28 mouse cellular contexts compared by ENCODE assay signal in the genomic region with DNA sequence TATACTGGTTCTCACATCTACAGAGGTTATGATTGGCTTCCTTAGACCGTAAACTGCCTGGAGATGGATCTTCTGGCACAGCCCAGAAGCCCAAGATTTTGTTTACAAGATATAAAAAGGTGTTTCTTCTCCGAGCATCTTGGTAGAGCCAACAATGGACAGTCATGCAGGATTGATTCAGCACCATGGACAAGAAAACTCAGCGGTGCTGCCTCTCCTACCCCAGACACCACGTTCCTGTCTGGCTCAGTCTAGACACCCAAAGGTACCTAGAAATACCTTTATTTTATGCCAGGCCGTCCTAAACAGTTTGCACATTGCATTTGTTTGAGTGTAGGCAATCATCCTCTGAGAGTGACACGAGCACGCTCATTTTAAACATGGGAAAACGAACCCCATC. TPM values are rescaled to one million over a fixed set of nuclear protein-coding genes. Genes with fewer than 3 reads are reported as not detected.
DNase-seq lines count a peak whose midpoint lies in the region; ATAC-seq and TF ChIP-seq lines count a peak whose summit lies in the region.
"Had no signal": no experiment of that assay in that cellular context is flagged by ENCODE, and none has a peak within 500 bp of the region (broad histone marks: within the 10 kb centered on the region; RNA-seq: fewer than 3 reads in every experiment).

No protein-coding gene starts in this region.

- in situ Hi-C loops in ES-E14 (cut with MboI; ENCODE audit: low sequenced_read_pairs in 2 of 2, unreplicated experiment in 2 of 2) = no loop called here

- DNase-seq in heart, adult 11 months = peak; percentile 14
- DNase-seq in heart, adult 9 months (ENCODE audit: low spot score in 2 of 2) = no peak
- DNase-seq in 3T3-L1 (ENCODE audit: low read depth, low spot score) = peak; percentile 13
- DNase-seq in ES-E14 (ENCODE audit: low read depth, low spot score) = peak; percentile 19
- peak; percentile 60 for DNase-seq in embryonic facial prominence, embryonic 14.5 days (ENCODE audit: low spot score)
- DNase-seq in hindbrain, postnatal 0 days (ENCODE audit: low spot score) = no peak
- DNase-seq in kidney, adult 18-20 months = no peak
- DNase-seq: B cell, adult 2 months; cerebellum, adult 2 months; cerebellum, postnatal 25 days; heart, postnatal 14 days; kidney, adult 9 months; kidney, postnatal 25 days; liver, embryonic 13.5 days; lung, adult 2 months; midbrain, embryonic 14.5 days; thymus, postnatal 36 days had no signal

- H3K9me3 ChIP-seq in ES-E14 (ENCODE audit: control insufficient read depth, insufficient read depth, low read depth, low read length) = no peaks in the 10 kb centered on the region
- H3K9me3 ChIP-seq in embryonic facial prominence, embryonic 14.5 days (ENCODE audit: control insufficient read depth, low read length) = no peaks in the 10 kb centered on the region
- H3K9me3 ChIP-seq in hindbrain, postnatal 0 days (ENCODE audit: low read length) = no peaks in the 10 kb centered on the region
- H3K9me3 ChIP-seq: embryonic facial prominence, embryonic 12.5 days; forebrain, embryonic 13.5 days; heart, embryonic 13.5 days; hindbrain, embryonic 13.5 days; limb, embryonic 13.5 days; liver, embryonic 13.5 days; megakaryocyte, embryonic 14.5 days; neural tube, embryonic 12.5 days; stomach, embryonic 15.5 days had no signal

- 51% methylated on average over 8 of the region's 8 CpGs for WGBS in embryonic facial prominence, embryonic 14.5 days
- WGBS in hindbrain, postnatal 0 days = 66% methylated on average over 8 of the region's 8 CpGs

- peaks cover 1 to 12% of the 10 kb centered on the region in 2 experiments; a peak in 3 of 4 replicates for H3K4me1 ChIP-seq in ES-E14 (ENCODE audit: control insufficient read depth in 2 of 2, insufficient read depth in 2 of 2, low read length in 2 of 2, poor library complexity in 1 of 2)
- H3K4me1 ChIP-seq in embryonic facial prominence, embryonic 14.5 days (ENCODE audit: control insufficient read depth, insufficient read depth, low read length) = no peaks in the 10 kb centered on the region
- no peaks in the 10 kb centered on the region for H3K4me1 ChIP-seq in hindbrain, postnatal 0 days (ENCODE audit: insufficient read depth, low read length)
- H3K4me1 ChIP-seq: embryonic facial prominence, embryonic 12.5 days; forebrain, embryonic 13.5 days; heart, embryonic 13.5 days; hindbrain, embryonic 13.5 days; limb, embryonic 13.5 days; liver, embryonic 13.5 days; stomach, embryonic 15.5 days had no signal

- H3K4me2 ChIP-seq in embryonic facial prominence, embryonic 14.5 days (ENCODE audit: low read depth, low read length) = no peak overlapping the region
- H3K4me2 ChIP-seq in hindbrain, postnatal 0 days (ENCODE audit: low read depth, low read length) = no peak overlapping the region
- H3K4me2 ChIP-seq: embryonic facial prominence, embryonic 12.5 days; forebrain, embryonic 13.5 days; heart, embryonic 13.5 days; hindbrain, embryonic 13.5 days; limb, embryonic 13.5 days; liver, embryonic 13.5 days; neural tube, embryonic 12.5 days; stomach, embryonic 15.5 days had no signal

- H3K27me3 ChIP-seq in embryonic facial prominence, embryonic 14.5 days (replicated peaks; ENCODE audit: control insufficient read depth, insufficient read depth, low read length) = no peaks in the 10 kb centered on the region
- H3K27me3 ChIP-seq in hindbrain, postnatal 0 days (ENCODE audit: insufficient read depth, low read length) = no peaks in the 10 kb centered on the region
- H3K27me3 ChIP-seq: embryonic facial prominence, embryonic 12.5 days; limb, embryonic 13.5 days; liver, embryonic 13.5 days; megakaryocyte, embryonic 14.5 days; neural tube, embryonic 12.5 days; stomach, embryonic 15.5 days had no signal

- H3K36me3 ChIP-seq in ES-E14 (ENCODE audit: control insufficient read depth, insufficient read depth, low read length, poor library complexity, severe bottlenecking) = no peaks in the 10 kb centered on the region
- no peaks in the 10 kb centered on the region for H3K36me3 ChIP-seq in embryonic facial prominence, embryonic 14.5 days (ENCODE audit: control insufficient read depth, insufficient read depth, low read length)
- H3K36me3 ChIP-seq in hindbrain, postnatal 0 days (ENCODE audit: insufficient read depth, low read length) = no peaks in the 10 kb centered on the region
- H3K36me3 ChIP-seq: embryonic facial prominence, embryonic 12.5 days; heart, embryonic 13.5 days; hindbrain, embryonic 13.5 days; limb, embryonic 13.5 days; liver, embryonic 13.5 days; neural tube, embryonic 12.5 days; stomach, embryonic 15.5 days had no signal

- ATAC-seq in embryonic facial prominence, embryonic 14.5 days (ENCODE audit: low read depth) = no peak
- ATAC-seq in hindbrain, postnatal 0 days = no peak
- no peak for ATAC-seq in erythroid progenitor cell, adult 5-6 weeks (replicated peaks; ENCODE audit: low FRiP score, poor library complexity, severe bottlenecking)
- ATAC-seq: forebrain, embryonic 13.5 days had no signal

- no peak overlapping the region for H3K4me3 ChIP-seq in ES-E14 (ENCODE audit: insufficient read depth in 1 of 2, low read depth in 1 of 2, low read length in 2 of 2, poor library complexity in 1 of 2, severe bottlenecking in 1 of 2)
- no peak overlapping the region for H3K4me3 ChIP-seq in embryonic facial prominence, embryonic 14.5 days (ENCODE audit: low read depth, low read length)
- no peak overlapping the region for H3K4me3 ChIP-seq in hindbrain, postnatal 0 days (ENCODE audit: low read length)
- H3K4me3 ChIP-seq: embryonic facial prominence, embryonic 12.5 days; erythroblast, embryonic 14.5 days; forebrain, embryonic 13.5 days; heart, embryonic 13.5 days; hindbrain, embryonic 13.5 days; layer of hippocampus, adult 2 months; limb, embryonic 13.5 days; liver, embryonic 13.5 days; neural tube, embryonic 12.5 days; stomach, embryonic 15.5 days had no signal

- no peak overlapping the region for H3K27ac ChIP-seq in ES-E14 (ENCODE audit: insufficient read depth, low read depth, low read length, poor library complexity, severe bottlenecking)
- H3K27ac ChIP-seq in embryonic facial prominence, embryonic 14.5 days (replicated peaks; ENCODE audit: low read depth, low read length) = no peak overlapping the region
- no peak overlapping the region for H3K27ac ChIP-seq in hindbrain, postnatal 0 days
- H3K27ac ChIP-seq: embryonic facial prominence, embryonic 12.5 days; forebrain, embryonic 13.5 days; heart, embryonic 13.5 days; hindbrain, embryonic 13.5 days; layer of hippocampus, adult 2 months; limb, embryonic 13.5 days; liver, embryonic 13.5 days; neural tube, embryonic 12.5 days; stomach, embryonic 15.5 days had no signal

- TF ChIP-seq CTCF in hindbrain, postnatal 0 days (IDR thresholded peaks at IDR 0.05; ENCODE audit: low read depth) = no peak

- H3K9ac ChIP-seq in ES-E14 (ENCODE audit: insufficient read depth, low read depth, low read length, poor library complexity, severe bottlenecking) = no peak overlapping the region
- H3K9ac ChIP-seq in embryonic facial prominence, embryonic 14.5 days (ENCODE audit: low read depth, low read length) = no peak overlapping the region
- no peak overlapping the region for H3K9ac ChIP-seq in hindbrain, postnatal 0 days (replicated peaks; ENCODE audit: low read length)
- H3K9ac ChIP-seq: embryonic facial prominence, embryonic 12.5 days; forebrain, embryonic 13.5 days; heart, embryonic 13.5 days; hindbrain, embryonic 13.5 days; limb, embryonic 13.5 days; liver, embryonic 13.5 days; neural tube, embryonic 12.5 days; stomach, embryonic 15.5 days had no signal

TF ChIP-seq in ES-E14, 5 proteins besides CTCF, POLR2A, EP300 and RAD21:
- TF ChIP-seq ZNF384 (IDR thresholded peaks at IDR 0.05; ENCODE audit: low read depth, low read length) = no peak
- TF ChIP-seq CHD2 (IDR thresholded peaks at IDR 0.05; ENCODE audit: low read depth, low read length) = no peak
- no peak for TF ChIP-seq HCFC1 (IDR thresholded peaks at IDR 0.05; ENCODE audit: borderline replicate concordance, insufficient read depth, low read length)
- no peak for TF ChIP-seq MAFK (IDR thresholded peaks at IDR 0.05; ENCODE audit: insufficient read depth, low read depth, low read length)
- TF ChIP-seq ZC3H11A (IDR thresholded peaks at IDR 0.05; ENCODE audit: borderline replicate concordance, low read depth, low read length) = no peak
TF ChIP-seq in ES-E14: peak in this region for 0.

RNA-seq across cellular contexts. Expression of a gene that starts 21.3 kb away (rescaled TPM):
- 0.22 and 0.26 TPM in 2 replicates for total RNA-seq in ES-E14 (2012; rRNA removed)
- 0.51 and 1.4 TPM in 2 replicates for polyA plus RNA-seq in embryonic facial prominence, embryonic 14.5 days (2014; fragmentation: Nextera tagmentation; extraction: Ambion mirVana)
- 10.3 and 12.5 TPM in 2 replicates for total RNA-seq in hindbrain, postnatal 0 days (2014; rRNA removed)
- 6.1 and 6.5 TPM in 2 replicates for polyA plus RNA-seq in hindbrain, postnatal 0 days (2015; fragmentation: Nextera tagmentation; extraction: Ambion mirVana)
- total RNA-seq in erythroid progenitor cell, adult 5-6 weeks (2015; ENCODE audit: low replicate concordance) = 4.0 and 6.7 TPM in 2 replicates
- total RNA-seq in erythroid progenitor cell, adult 5-6 weeks (2017; ENCODE audit: low replicate concordance) = 1.5 and 4.0 TPM in 2 replicates
- polyA plus RNA-seq: erythroblast, embryonic 14.5 days had no signal

Comparison
In these comparisons a context has a peak if more than half of its experiments do, and no peak if none do; other contexts are left out.
1. DNase-seq: peak in heart, adult 11 months (single experiment), 3T3-L1 (single experiment), ES-E14 (single experiment) and embryonic facial prominence, embryonic 14.5 days (single experiment); none in heart, adult 9 months (0 of 2), hindbrain, postnatal 0 days (single experiment) and kidney, adult 18-20 months (single experiment).